Mouse (Mus musculus): ENCODE results near the gene Stk11ip. TPM values are rescaled to one million over a fixed set of nuclear protein-coding genes. Genes with fewer than 3 reads are reported as not detected.

Gene Stk11ip
- polyA plus RNA-seq (2015; fragmentation: Nextera tagmentation; extraction: Ambion mirVana): 18.6 and 19.8 TPM in 2 replicates

GRCm38 (mm10) chr1:75521321-75522031 is at the start of gene Stk11ip:
Gene Stk11ip, plus strand, starts transcription at chr1:75521529.
- Histone ChIP-seq H3K4me1 (ENCODE audit: control insufficient read depth, insufficient read depth, low read length) (peaks cover 18% of the 10 kb centered on the region), H3K4me3 (replicated peaks; ENCODE audit: low read length) (peak within 1 kb of the TSS; percentile 74), H3K36me3 (ENCODE audit: control insufficient read depth, insufficient read depth, low read length) (no peaks in the 10 kb centered on the region), H3K9ac (ENCODE audit: low read length) (peak within 1 kb of the TSS; percentile 74), H3K9me3 (replicated peaks; ENCODE audit: control insufficient read depth, low read length) (no peaks in the 10 kb centered on the region), H3K27ac (ENCODE audit: low read length) (peak within 1 kb of the TSS; percentile 95), H3K4me2 (ENCODE audit: low read depth, low read length) (peak within 1 kb of the TSS; percentile 68), H3K27me3 (ENCODE audit: control insufficient read depth, insufficient read depth, low read length) (no peaks in the 10 kb centered on the region)
- ATAC-seq (ENCODE audit: insufficient read depth, low FRiP score): peak; percentile 97
- under 1% methylated on average over 46 of the region's 46 CpGs for WGBS

DNA sequence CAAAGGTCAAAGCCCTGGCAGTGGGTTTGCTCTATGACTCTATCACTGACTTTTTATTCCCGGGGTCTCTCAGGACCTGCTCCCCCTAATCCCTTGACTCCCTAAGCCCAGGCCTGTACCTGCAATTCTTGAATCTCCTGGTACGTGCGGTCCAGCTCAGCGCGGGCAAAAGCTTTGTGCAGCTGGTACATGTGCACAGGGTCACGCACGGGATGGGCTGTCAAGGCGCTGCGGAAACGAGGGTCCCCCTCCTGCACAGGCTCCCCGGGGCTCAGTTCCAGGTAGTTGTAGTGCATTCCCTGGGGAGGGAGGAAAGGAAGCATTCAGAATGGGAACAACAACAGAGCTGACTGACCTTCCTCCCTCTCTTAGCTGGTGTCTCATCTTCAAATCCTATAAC is 44.9 kb upstream of the Stk11ip start:
- H3K27me3 ChIP-seq (ENCODE audit: control insufficient read depth, insufficient read depth, low read length): peaks cover 10% of the 10 kb centered on the region; the same call in 1 of the 2 replicates
- H3K9me3 ChIP-seq (replicated peaks; ENCODE audit: control insufficient read depth, low read length): no peaks in the 10 kb centered on the region
- ATAC-seq (ENCODE audit: insufficient read depth, low FRiP score): no peak
- H3K9ac ChIP-seq (ENCODE audit: low read length): no peak overlapping the region
- no peak overlapping the region for H3K4me2 ChIP-seq (ENCODE audit: low read depth, low read length)
- 92% methylated on average over 11 of the region's 11 CpGs for WGBS
- peaks cover 18% of the 10 kb centered on the region; the same call in 1 of the 2 replicates for H3K4me1 ChIP-seq (ENCODE audit: control insufficient read depth, insufficient read depth, low read length)
- H3K36me3 ChIP-seq (ENCODE audit: control insufficient read depth, insufficient read depth, low read length): peaks cover 13% of the 10 kb centered on the region
- no peak overlapping the region for H3K4me3 ChIP-seq (replicated peaks; ENCODE audit: low read length)
- H3K27ac ChIP-seq (ENCODE audit: low read length): no peak overlapping the region

- Histone ChIP-seq H3K9ac (ENCODE audit: low read length) (no peak overlapping the region), H3K4me1 (ENCODE audit: control insufficient read depth, insufficient read depth, low read length) (peaks cover 18% of the 10 kb centered on the region; the same call in 1 of the 2 replicates), H3K27ac (ENCODE audit: low read length) (no peak overlapping the region), H3K4me2 (ENCODE audit: low read depth, low read length) (peak overlapping the region; percentile 51), H3K36me3 (ENCODE audit: control insufficient read depth, insufficient read depth, low read length) (peaks cover 13% of the 10 kb centered on the region), H3K4me3 (replicated peaks; ENCODE audit: low read length) (peak overlapping the region; percentile 20; the same call in 1 of the 2 replicates), H3K27me3 (ENCODE audit: control insufficient read depth, insufficient read depth, low read length) (peaks cover 18% of the 10 kb centered on the region; the same call in 1 of the 2 replicates), H3K9me3 (replicated peaks; ENCODE audit: control insufficient read depth, low read length) (no peaks in the 10 kb centered on the region)
- WGBS: 16% methylated on average over 35 of the region's 35 CpGs
- ATAC-seq (ENCODE audit: insufficient read depth, low FRiP score): no peak
These were observed 43.9 kb upstream of the Stk11ip start for GRCm38 (mm10) chr1:75477264-75477965.

- Histone ChIP-seq H3K27me3 (ENCODE audit: control insufficient read depth, insufficient read depth, low read length) (peaks cover 23% of the 10 kb centered on the region), H3K9ac (ENCODE audit: low read length) (peak overlapping the region; percentile 83), H3K4me3 (replicated peaks; ENCODE audit: low read length) (peak overlapping the region; percentile 75), H3K4me1 (ENCODE audit: control insufficient read depth, insufficient read depth, low read length) (peaks cover 18% of the 10 kb centered on the region; the same call in 1 of the 2 replicates), H3K27ac (ENCODE audit: low read length) (no peak overlapping the region), H3K36me3 (ENCODE audit: control insufficient read depth, insufficient read depth, low read length) (peaks cover 13% of the 10 kb centered on the region), H3K4me2 (ENCODE audit: low read depth, low read length) (peak overlapping the region; percentile 51), H3K9me3 (replicated peaks; ENCODE audit: control insufficient read depth, low read length) (no peaks in the 10 kb centered on the region)
- WGBS: 53% methylated on average over 3 of the region's 3 CpGs
- no peak for ATAC-seq (ENCODE audit: insufficient read depth, low FRiP score)
These were observed 43.4 kb upstream of the Stk11ip start for GRCm38 (mm10) chr1:75477966-75478290.

- no peak for ATAC-seq (ENCODE audit: insufficient read depth, low FRiP score)
- Histone ChIP-seq H3K36me3 (ENCODE audit: control insufficient read depth, insufficient read depth, low read length) (peaks cover 13% of the 10 kb centered on the region), H3K4me1 (ENCODE audit: control insufficient read depth, insufficient read depth, low read length) (peaks cover 18% of the 10 kb centered on the region; the same call in 1 of the 2 replicates), H3K27me3 (ENCODE audit: control insufficient read depth, insufficient read depth, low read length) (peaks cover 27% of the 10 kb centered on the region), H3K27ac (ENCODE audit: low read length) (peak overlapping the region; percentile 78), H3K9ac (ENCODE audit: low read length) (peak overlapping the region; percentile 83), H3K9me3 (replicated peaks; ENCODE audit: control insufficient read depth, low read length) (no peaks in the 10 kb centered on the region), H3K4me3 (replicated peaks; ENCODE audit: low read length) (peak overlapping the region; percentile 75), H3K4me2 (ENCODE audit: low read depth, low read length) (peak overlapping the region; percentile 51)
- 1% methylated on average over 21 of the region's 25 CpGs for WGBS
These were observed 42.8 kb upstream of the Stk11ip start for GRCm38 (mm10) chr1:75478497-75478896.

GRCm38 (mm10) chr1:75478916-75479634 is 42.3 kb upstream of the Stk11ip start, which contains the start of the genes Chpf and Tmem198:
Gene Chpf, minus strand, starts transcription at chr1:75479307.
Gene Tmem198, plus strand, starts transcription at chr1:75479532.
- WGBS: under 1% methylated on average over 64 of the region's 76 CpGs
- H3K9me3 ChIP-seq (replicated peaks; ENCODE audit: control insufficient read depth, low read length): no peaks in the 10 kb centered on the region
- peak within 1 kb of the TSS; percentile 83 for H3K9ac ChIP-seq (ENCODE audit: low read length)
- peaks cover 10% of the 10 kb centered on the region for H3K36me3 ChIP-seq (ENCODE audit: control insufficient read depth, insufficient read depth, low read length)
- peak within 1 kb of the TSS; percentile 75 for H3K4me3 ChIP-seq (replicated peaks; ENCODE audit: low read length)
- ATAC-seq (ENCODE audit: insufficient read depth, low FRiP score): peak; percentile 92
- H3K4me1 ChIP-seq (ENCODE audit: control insufficient read depth, insufficient read depth, low read length): peaks cover 18% of the 10 kb centered on the region; the same call in 1 of the 2 replicates
- H3K27me3 ChIP-seq (ENCODE audit: control insufficient read depth, insufficient read depth, low read length): peaks cover 30% of the 10 kb centered on the region
- peak within 1 kb of the TSS; percentile 78 for H3K27ac ChIP-seq (ENCODE audit: low read length)
- H3K4me2 ChIP-seq (ENCODE audit: low read depth, low read length): peak within 1 kb of the TSS; percentile 51

DNA sequence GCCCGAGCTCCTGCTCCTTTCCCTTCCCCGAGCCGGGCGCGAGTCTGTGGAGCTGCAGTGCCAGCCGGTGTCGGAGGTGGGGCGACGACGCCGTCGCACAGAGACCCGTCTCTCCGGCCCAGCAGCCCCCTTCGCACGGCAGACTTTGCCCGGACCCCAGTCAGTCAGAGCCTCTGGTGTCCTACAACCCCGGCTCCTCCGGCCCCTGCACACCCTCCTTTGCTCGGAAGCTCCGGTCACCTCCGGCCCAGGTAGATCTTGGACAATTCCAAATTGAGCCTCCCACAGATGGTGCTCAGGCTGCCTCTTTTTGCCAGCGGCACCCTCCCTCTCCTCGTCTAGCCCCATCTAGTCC is 41.7 kb upstream of the Stk11ip start:
- Histone ChIP-seq H3K27ac (ENCODE audit: low read length) (no peak overlapping the region), H3K9ac (ENCODE audit: low read length) (no peak overlapping the region), H3K27me3 (ENCODE audit: control insufficient read depth, insufficient read depth, low read length) (peaks cover 30% of the 10 kb centered on the region), H3K4me3 (replicated peaks; ENCODE audit: low read length) (peak overlapping the region; percentile 75), H3K4me2 (ENCODE audit: low read depth, low read length) (peak overlapping the region; percentile 51), H3K9me3 (replicated peaks; ENCODE audit: control insufficient read depth, low read length) (no peaks in the 10 kb centered on the region), H3K4me1 (ENCODE audit: control insufficient read depth, insufficient read depth, low read length) (peaks cover 18% of the 10 kb centered on the region; the same call in 1 of the 2 replicates), H3K36me3 (ENCODE audit: control insufficient read depth, insufficient read depth, low read length) (peaks cover 10% of the 10 kb centered on the region)
- WGBS: under 1% methylated on average over 24 of the region's 24 CpGs
- ATAC-seq (ENCODE audit: insufficient read depth, low FRiP score): no peak

DNA sequence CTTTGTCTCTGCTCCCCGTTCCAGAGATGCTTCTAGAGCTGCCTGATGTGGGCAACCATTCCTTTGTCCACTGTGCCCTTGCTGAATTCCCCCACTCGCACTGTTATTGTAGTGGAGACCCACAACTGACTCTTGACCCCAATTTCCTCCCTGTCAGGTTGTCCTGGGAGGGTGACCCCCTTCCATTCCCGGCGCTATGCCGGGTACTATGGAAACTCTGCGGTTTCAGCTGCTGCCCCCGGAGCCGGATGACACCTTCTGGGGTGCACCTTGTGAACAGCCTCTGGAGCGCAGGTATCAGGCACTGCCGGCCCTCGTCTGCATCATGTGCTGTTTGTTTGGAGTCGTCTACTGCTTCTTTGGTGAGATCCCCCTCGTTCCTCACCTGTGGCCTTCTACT is 41.3 kb upstream of the Stk11ip start:
- peaks cover 32% of the 10 kb centered on the region for H3K27me3 ChIP-seq (ENCODE audit: control insufficient read depth, insufficient read depth, low read length)
- ATAC-seq (ENCODE audit: insufficient read depth, low FRiP score): no peak
- 19% methylated on average over 13 of the region's 13 CpGs for WGBS

More for the DNA sequence above, 41.3 kb upstream of the Stk11ip start:
- Histone ChIP-seq H3K36me3 (ENCODE audit: control insufficient read depth, insufficient read depth, low read length) (peaks cover 8% of the 10 kb centered on the region), H3K9ac (ENCODE audit: low read length) (no peak overlapping the region), H3K9me3 (replicated peaks; ENCODE audit: control insufficient read depth, low read length) (no peaks in the 10 kb centered on the region), H3K4me1 (ENCODE audit: control insufficient read depth, insufficient read depth, low read length) (peaks cover 18% of the 10 kb centered on the region; the same call in 1 of the 2 replicates), H3K27ac (ENCODE audit: low read length) (no peak overlapping the region), H3K4me2 (ENCODE audit: low read depth, low read length) (peak overlapping the region; percentile 51), H3K4me3 (replicated peaks; ENCODE audit: low read length) (peak overlapping the region; percentile 75)

All from stomach, embryonic 16.5 days (tissue).